Mouse (Mus musculus) cerebral cortex, adult 2 months (tissue): ENCODE measurements around the gene Tmem38b.

Experiments used
- WGBS: fragments of 180-500 bp; shearing (Covaris S2); methylation state at CpG from one replicate; pipeline ENCODE4 v1.1.7; 2018; 5-methylcytosine and 5-hydroxymethylcytosine counted together

Tmem38b gene

GRCm38 (mm10) chr4:53884351-53885245 lies 58.8 kb downstream of the Tmem38b start:
- 40% methylated on average over 14 of the region's 14 CpGs for WGBS

GRCm38 (mm10) chr4:53886342-53887088 lies 60.7 kb downstream of the Tmem38b start:
- 41% methylated on average over 22 of the region's 22 CpGs for WGBS

- 80% methylated on average over 1 of the region's 1 CpGs for WGBS
Observed at GRCm38 (mm10) chr4:53895335-53895734, 69.5 kb downstream of the Tmem38b start.

GRCm38 (mm10) chr4:53896150-53896833 lies 70.4 kb downstream of the Tmem38b start:
- WGBS = 56% methylated on average over 7 of the region's 7 CpGs

- WGBS = 65% methylated on average over 6 of the region's 6 CpGs
Observed at GRCm38 (mm10) chr4:53900386-53900971, 74.6 kb downstream of the Tmem38b start.

- 91% methylated on average over 7 of the region's 7 CpGs for WGBS
Observed at GRCm38 (mm10) chr4:53904335-53904734, 78.5 kb downstream of the Tmem38b start.

- WGBS = 49% methylated on average over 6 of the region's 6 CpGs
Observed at GRCm38 (mm10) chr4:53905537-53905936, 79.7 kb downstream of the Tmem38b start.

- 93% methylated on average over 3 of the region's 3 CpGs for WGBS
Observed at GRCm38 (mm10) chr4:53907071-53907470, 81.2 kb downstream of the Tmem38b start.
